Comparison of ENCODE assay signal across 8 mouse cellular contexts in the genomic region with DNA sequence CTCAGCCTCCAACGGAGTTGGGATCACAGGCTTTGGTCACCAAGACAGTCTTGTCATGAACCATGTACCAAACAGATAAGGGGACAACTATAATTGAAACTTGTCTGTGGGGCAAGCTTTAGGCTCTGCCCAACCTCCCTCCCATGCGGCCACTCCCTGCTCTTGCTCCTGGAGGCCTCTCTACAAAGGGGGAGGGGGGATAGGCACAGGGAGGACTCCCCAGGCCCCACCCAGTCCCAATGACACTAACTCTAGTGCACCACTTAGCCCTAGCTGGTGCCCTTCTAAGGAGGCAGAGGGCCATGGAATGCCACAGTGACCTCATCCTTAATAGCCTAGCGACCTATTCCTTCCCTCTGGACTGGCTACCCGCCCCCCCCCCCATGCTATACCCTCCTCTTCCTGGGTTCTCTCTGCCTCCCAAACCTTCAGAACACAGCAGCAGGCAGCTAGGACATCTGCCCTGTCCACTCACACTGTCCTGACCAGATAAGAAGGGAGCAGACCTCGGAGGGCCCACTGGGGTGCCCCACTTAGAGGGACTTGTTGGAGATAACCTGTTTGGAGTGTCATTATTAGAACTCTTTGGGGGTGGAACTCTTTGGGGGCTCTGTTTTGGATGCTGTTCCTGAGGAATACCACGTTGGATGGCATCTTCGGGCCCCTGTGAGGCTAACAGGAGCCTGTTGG. TPM values are rescaled to one million over a fixed set of nuclear protein-coding genes. Genes with fewer than 3 reads are reported as not detected.
A peak's percentile ranks its signal among the peaks of the same experiment; 100 is the strongest.
DNase-seq lines count a peak whose midpoint lies in the region; ATAC-seq and TF ChIP-seq lines count a peak whose summit lies in the region.
"Had no signal": no experiment of that assay in that cellular context is flagged by ENCODE, and none has a peak within 500 bp of the region (broad histone marks: within the 10 kb centered on the region; RNA-seq: fewer than 3 reads in every experiment).

No protein-coding gene starts in this region.

- no peaks in the 10 kb centered on the region for H3K27me3 ChIP-seq in kidney, adult 2 months (replicated peaks; ENCODE audit: control insufficient read depth, insufficient read depth, low read length)
- H3K27me3 ChIP-seq in lung, embryonic 16.5 days (ENCODE audit: control insufficient read depth, insufficient read depth, low read depth, low read length) = no peaks in the 10 kb centered on the region

- peak overlapping the region; percentile 72 for H3K27ac ChIP-seq in kidney, adult 2 months (ENCODE audit: insufficient read depth, low read depth, low read length)
- peak overlapping the region; percentile 84 for H3K27ac ChIP-seq in bone marrow, adult 2 months (ENCODE audit: control insufficient read depth, insufficient read depth, low read depth, low read length, poor library complexity)
- H3K27ac ChIP-seq in lung, embryonic 16.5 days (ENCODE audit: low read length) = peak overlapping the region; percentile 82

- H3K9ac ChIP-seq in lung, embryonic 16.5 days (ENCODE audit: low read length) = peak overlapping the region; percentile 61

- H3K4me1 ChIP-seq in kidney, adult 2 months (ENCODE audit: control insufficient read depth, insufficient read depth, low read length) = peaks cover 34% of the 10 kb centered on the region
- peaks cover 15% of the 10 kb centered on the region for H3K4me1 ChIP-seq in bone marrow, adult 2 months (ENCODE audit: control insufficient read depth, insufficient read depth, low read length)
- H3K4me1 ChIP-seq in lung, embryonic 16.5 days (replicated peaks; ENCODE audit: control insufficient read depth, insufficient read depth, low read length) = peaks cover 41% of the 10 kb centered on the region

- ATAC-seq in erythroblast, adult 5-6 weeks (replicated peaks; ENCODE audit: low FRiP score, poor library complexity, severe bottlenecking) = peak; percentile 53
- ATAC-seq in lung, embryonic 16.5 days (ENCODE audit: low read depth) = no peak

- H3K4me3 ChIP-seq in kidney, adult 2 months (ENCODE audit: insufficient read depth, low read depth, low read length) = no peak overlapping the region
- H3K4me3 ChIP-seq in bone marrow, adult 2 months (replicated peaks; ENCODE audit: control insufficient read depth, low read depth, low read length) = no peak overlapping the region
- H3K4me3 ChIP-seq in lung, embryonic 16.5 days (ENCODE audit: low read length) = no peak overlapping the region

- H3K36me3 ChIP-seq in kidney, adult 2 months (ENCODE audit: control insufficient read depth, insufficient read depth, low read length) = no peaks in the 10 kb centered on the region
- H3K36me3 ChIP-seq in lung, embryonic 16.5 days (ENCODE audit: control insufficient read depth, insufficient read depth, low read length) = no peaks in the 10 kb centered on the region; the same call in 1 of the 2 replicates

- DNase-seq in kidney, adult 2 months = no peak
- DNase-seq in kidney, adult 11 months = no peak
- DNase-seq in urinary bladder, postnatal 36 days (ENCODE audit: low spot score in 2 of 2) = no peak
- DNase-seq in ovary, postnatal 10 days (ENCODE audit: low spot score) = no peak
- DNase-seq: thymus, adult 2 months had no signal

- TF ChIP-seq CTCF in kidney, adult 2 months (conservative IDR thresholded peaks at IDR 0.05; ENCODE audit: insufficient read depth, insufficient read length, low read depth, low read length) = no peak
- TF ChIP-seq CTCF in bone marrow, adult 2 months (IDR thresholded peaks at IDR 0.05; ENCODE audit: control insufficient read depth, insufficient read depth, low read length) = no peak

- TF ChIP-seq POLR2A in kidney, adult 2 months (IDR thresholded peaks at IDR 0.05; ENCODE audit: low read depth, low read length) = no peak
- TF ChIP-seq POLR2A in bone marrow, adult 2 months (IDR thresholded peaks at IDR 0.05; ENCODE audit: borderline replicate concordance, control insufficient read depth, low read depth, low read length) = no peak

- WGBS in kidney, adult 2 months = 47% methylated on average over 6 of the region's 7 CpGs
- 69% methylated on average over 7 of the region's 7 CpGs for WGBS in bone marrow, adult 2 months
- WGBS in lung, embryonic 16.5 days = 69% methylated on average over 6 of the region's 7 CpGs

- H3K4me2 ChIP-seq in lung, embryonic 16.5 days (ENCODE audit: low read depth, low read length) = no peak overlapping the region; the same call in 1 of the 2 replicates

- H3K9me3 ChIP-seq in lung, embryonic 16.5 days (ENCODE audit: control insufficient read depth, low read length) = no peaks in the 10 kb centered on the region

RNA-seq across cellular contexts. Expression of a gene that starts 4.9 kb away (rescaled TPM):
- 102 and 121 TPM in 2 replicates for polyA plus RNA-seq in kidney, adult 2 months (2012; rRNA removed)
- polyA plus RNA-seq in bone marrow, adult 2 months (2011; ENCODE audit: insufficient read depth, insufficient read length, low replicate concordance, missing spikeins) = 21.6 and 49.3 TPM in 2 replicates
- 12.1 and 17.1 TPM in 2 replicates for total RNA-seq in erythroblast, adult 5-6 weeks (2015; ENCODE audit: low replicate concordance)
- total RNA-seq in erythroblast, adult 5-6 weeks (2017; ENCODE audit: low replicate concordance) = 14.7 and 23.0 TPM in 2 replicates
- polyA plus RNA-seq in lung, embryonic 16.5 days (2015; fragmentation: Nextera tagmentation; extraction: Ambion mirVana) = 23.3 and 30.0 TPM in 2 replicates

RNA-seq across cellular contexts. Expression of a gene that starts 21.6 kb away (rescaled TPM):
- polyA plus RNA-seq in kidney, adult 2 months (2012; rRNA removed) = 7.1 and 8.6 TPM in 2 replicates
- 62.8 and 68.5 TPM in 2 replicates for polyA plus RNA-seq in bone marrow, adult 2 months (2011; ENCODE audit: insufficient read depth, insufficient read length, low replicate concordance, missing spikeins)
- total RNA-seq in erythroblast, adult 5-6 weeks (2015; ENCODE audit: low replicate concordance) = 16.1 and 24.2 TPM in 2 replicates
- 38.2 and 47.5 TPM in 2 replicates for total RNA-seq in erythroblast, adult 5-6 weeks (2017; ENCODE audit: low replicate concordance)
- polyA plus RNA-seq in lung, embryonic 16.5 days (2015; fragmentation: Nextera tagmentation; extraction: Ambion mirVana) = 39.1 and 41.1 TPM in 2 replicates

RNA-seq across cellular contexts. Expression of a gene that starts 30.5 kb away (rescaled TPM):
- 177 and 190 TPM in 2 replicates for polyA plus RNA-seq in kidney, adult 2 months (2012; rRNA removed)
- 41.8 and 95.4 TPM in 2 replicates for polyA plus RNA-seq in bone marrow, adult 2 months (2011; ENCODE audit: insufficient read depth, insufficient read length, low replicate concordance, missing spikeins)
- total RNA-seq in erythroblast, adult 5-6 weeks (2015; ENCODE audit: low replicate concordance) = 77.1 and 85.7 TPM in 2 replicates
- total RNA-seq in erythroblast, adult 5-6 weeks (2017; ENCODE audit: low replicate concordance) = 20.6 and 30.2 TPM in 2 replicates
- polyA plus RNA-seq in lung, embryonic 16.5 days (2015; fragmentation: Nextera tagmentation; extraction: Ambion mirVana) = 279 and 290 TPM in 2 replicates
